Mouse (Mus musculus) adrenal gland, postnatal 36 days (tissue): ENCODE results near the gene 9530068E07Rik. TPM values are rescaled to one million over a fixed set of nuclear protein-coding genes. Genes with fewer than 3 reads are reported as not detected.

Experiments
- DNase-seq, 2 experiments: peaks; one replicate each; pipeline ENCODE4 v3.0.0; 2021; ENCODE audit warnings: mixed read lengths in 1 of 2
- total RNA-seq, 2 experiments: library from RNA; stranded (reverse); gene quantifications; 2 replicates each; pipeline ENCODE4 v1.2.3; 2021

Gene 9530068E07Rik
- total RNA-seq, 2 experiments from 2014 or later, result 156 to 165 TPM

DNA sequence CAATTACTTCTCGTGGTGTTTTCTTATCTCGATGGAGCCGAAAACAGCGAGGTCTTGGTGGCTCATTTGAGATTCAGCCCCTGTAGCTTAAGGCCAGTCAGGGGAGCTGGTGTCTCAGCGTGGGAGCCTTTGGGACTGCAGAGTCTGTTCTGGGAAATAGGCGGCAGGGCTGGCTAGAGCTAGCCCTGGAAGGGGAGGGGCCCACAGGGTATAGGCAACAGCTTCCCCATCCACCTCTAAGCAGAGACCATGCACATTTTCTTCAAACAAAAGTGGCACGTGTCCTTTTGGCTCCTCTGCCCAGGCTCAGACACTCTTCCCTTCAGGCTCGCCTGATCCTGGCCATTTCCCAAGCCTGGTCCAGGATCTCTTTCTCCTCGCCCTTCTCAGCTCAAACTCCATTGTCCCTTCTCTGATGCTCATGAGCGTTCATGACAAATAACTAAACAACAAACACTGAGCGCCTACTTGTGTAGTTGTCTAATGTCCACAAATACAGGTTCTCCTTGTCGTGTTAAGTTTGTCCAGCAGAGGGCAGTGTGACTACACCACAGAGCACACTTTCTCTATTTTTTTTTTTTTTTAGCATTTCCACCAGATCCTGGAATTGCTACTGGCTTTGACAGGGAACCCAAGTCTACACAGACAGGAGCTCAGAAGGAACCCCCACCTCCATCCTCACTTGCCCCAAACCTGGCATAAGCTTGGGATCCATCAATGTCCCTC lies 25.0 kb downstream of the 9530068E07Rik start:
- peak; percentile 68 to 69 for DNase-seq

DNA sequence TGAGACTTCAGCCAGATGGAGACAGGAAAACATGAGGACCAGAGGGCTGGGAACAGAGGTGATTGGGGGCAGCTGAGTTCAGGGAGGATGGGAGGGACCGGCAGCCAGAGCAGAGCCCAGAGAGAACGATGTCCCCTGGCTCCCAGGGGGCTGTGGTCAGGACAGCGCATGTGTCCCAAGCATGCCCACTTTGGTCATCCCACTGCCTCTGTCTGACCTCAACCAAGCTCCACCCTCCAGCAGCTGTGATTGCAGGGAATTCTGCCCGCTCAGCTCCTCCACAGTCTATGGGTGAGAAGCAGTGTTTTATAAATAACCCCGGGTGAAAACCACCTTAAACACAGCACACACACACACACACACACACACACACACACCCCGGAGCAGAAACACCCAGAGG lies 33.2 kb downstream of the 9530068E07Rik start:
- DNase-seq, result no peak

DNA sequence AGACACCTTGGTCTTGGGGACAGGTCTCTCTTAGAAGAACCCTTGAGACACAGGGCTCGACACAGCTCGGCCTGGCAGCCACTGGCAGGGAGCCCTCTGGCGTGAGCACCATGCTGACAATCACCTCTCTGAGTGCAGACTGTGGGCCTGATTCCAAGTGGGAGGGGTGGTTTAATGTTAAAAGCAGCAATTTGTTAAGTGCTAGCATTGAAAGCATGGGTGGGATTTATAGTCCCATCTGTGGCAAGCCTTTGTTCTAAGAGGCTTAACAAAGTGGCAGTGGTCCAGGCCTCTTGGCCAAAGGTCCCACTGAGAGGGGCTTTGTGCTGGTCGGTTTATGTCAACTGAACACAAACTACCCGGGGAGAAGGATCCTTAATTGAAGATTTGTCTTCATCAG lies 35.4 kb downstream of the 9530068E07Rik start:
- DNase-seq, result peak; percentile 77 to 84

DNA sequence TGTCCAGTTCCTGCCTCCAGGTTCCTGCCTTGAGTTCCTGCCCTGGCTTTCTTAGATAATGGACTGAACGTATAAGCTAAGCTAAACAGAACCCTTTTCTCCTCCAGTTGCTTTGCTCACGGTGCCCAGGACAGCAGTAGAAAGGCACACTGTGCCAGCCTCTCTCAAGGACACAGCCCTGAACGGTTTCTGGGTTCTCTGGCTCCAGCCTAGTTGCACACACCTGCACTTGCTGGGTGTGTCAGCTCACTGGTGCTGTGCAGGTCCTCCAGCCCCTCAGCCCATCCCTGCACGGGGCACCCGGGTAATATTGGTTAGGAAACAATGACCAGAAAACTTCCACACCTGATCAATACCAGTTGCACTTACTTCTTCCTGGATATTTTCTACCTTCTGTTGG lies 35.9 kb downstream of the 9530068E07Rik start:
- peak; percentile 33 to 34 for DNase-seq

DNA sequence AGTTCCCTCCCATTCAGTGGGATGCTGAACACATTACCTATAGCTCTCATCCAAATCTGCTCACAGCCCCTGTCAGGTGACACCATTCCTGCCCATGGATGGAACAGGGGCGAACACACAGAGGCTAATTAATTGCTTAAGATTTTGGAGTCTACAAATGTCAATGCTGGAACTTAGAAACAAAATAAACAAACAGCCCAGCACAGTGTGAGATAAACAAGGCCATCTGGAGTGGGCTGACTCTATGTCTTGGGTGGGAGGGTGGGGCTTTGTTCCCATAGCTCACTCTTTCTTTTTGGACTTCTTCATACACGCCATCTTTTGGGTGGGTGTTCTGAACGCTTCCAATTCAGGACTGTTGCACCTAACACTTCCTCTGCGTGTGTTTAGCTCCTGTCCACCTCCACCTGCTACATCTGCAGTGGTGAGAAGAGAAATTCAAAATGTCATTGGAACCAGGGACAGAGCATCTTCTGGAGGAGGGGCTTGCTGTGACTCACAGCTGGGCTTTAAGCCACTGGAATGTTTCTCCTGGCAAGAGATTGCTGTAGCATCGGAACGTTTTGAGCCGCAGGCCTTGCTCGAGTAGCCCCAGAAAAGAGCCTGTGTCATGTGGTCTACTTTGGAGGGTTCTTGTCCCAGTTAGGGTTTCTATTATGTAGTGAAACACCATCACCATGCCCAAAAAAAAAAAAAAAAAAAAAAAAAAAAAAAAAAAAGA lies 37.0 kb downstream of the 9530068E07Rik start:
- DNase-seq, result peak; percentile 81 to 84

DNA sequence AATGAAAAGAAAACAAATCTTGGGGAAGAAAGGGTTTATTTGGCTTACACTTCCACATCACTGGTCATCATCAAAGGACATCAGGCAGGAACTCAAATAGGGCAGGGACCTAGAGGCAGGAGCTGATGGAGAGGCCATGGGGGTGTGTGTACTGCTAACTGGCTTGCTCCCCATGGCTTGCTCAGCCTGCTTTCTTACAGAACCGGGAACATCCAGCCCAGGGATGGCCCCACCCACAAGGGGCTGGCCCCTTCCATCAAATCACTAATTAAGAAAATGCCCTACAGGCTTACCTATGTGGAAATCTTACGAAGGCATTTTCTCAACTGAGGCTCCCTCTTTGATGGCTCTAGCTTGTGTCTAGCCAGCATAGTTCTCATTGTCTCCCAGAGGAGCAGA lies 37.6 kb downstream of the 9530068E07Rik start:
- DNase-seq, result no peak

DNA sequence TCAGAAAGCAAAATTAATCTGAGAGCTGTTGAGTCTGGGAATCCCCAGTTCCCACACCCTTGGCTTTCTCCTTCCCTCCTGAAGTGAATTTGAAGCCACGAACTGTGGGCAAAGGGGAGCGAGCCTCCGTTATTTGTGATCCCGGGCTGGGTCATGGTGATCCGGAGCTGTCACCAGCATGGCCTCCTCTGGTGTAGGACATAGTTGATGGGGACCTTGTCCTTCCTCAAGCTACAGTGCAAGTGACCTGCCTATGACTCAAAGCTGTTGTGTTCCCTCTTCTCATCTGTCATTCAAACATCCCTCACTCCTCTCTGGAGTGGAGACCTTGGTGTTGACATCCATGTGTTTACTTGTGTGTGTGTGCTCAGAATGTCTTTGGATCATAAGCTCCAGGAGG lies 39.2 kb downstream of the 9530068E07Rik start:
- DNase-seq, result peak; percentile 55 to 59

DNA sequence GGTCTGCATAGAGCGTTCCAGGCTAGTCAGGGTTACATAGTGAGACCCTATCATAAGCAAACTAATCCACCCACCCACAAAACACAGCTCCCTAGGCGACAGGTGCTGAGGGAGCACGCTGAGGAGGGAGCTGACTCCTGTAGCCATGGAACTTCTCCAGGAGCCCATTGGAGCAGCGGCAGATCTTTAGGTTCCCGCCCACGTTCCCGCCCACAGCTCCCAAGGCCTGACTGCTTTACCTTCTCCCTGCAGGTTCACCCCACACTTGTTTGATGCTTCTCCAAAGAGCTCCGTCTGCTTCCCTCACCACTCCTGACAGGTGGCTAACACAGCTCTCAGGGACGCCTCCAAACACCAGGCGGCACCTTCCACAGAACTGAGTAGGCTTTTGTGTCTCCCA lies 40.9 kb downstream of the 9530068E07Rik start:
- no peak for DNase-seq

DNA sequence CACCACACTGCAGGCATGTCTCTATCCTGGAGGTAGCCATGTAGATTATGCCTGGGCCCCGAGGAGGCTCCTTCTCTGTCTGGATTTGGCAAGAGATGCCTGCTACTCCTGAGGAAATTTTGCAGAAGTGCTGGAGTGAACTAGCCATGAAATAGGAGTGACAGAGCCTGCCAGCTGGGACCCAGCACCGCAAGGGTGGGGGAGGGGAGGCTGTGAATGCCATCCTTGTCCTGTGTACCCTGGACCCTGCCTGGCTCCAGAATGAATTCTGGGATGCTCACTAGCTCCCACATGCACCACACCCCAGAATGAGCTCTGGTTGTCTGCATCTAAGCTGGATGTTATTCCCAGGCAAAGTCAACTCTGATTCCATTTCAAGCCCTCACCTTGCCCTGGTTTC lies 44.9 kb downstream of the 9530068E07Rik start:
- no peak for DNase-seq

DNA sequence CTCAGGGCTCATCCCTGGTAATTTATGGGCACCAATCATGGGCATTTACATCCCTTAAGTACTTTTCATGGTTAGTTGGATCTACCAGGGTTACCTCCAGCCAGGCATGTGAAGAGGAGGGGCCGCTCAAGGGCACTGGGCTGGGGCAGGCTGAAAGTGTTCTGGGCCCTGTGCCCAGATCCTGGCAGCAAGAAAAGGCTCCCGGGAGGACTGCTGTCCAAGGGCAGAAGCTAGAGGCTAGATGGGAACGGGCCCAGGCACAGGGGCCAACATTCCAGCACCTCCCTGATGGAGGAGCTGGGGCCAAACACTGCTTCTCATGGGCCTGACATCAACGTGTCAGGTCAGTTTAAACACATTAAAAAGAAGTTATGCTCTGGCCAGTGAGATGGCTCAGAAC lies 51.0 kb downstream of the 9530068E07Rik start:
- DNase-seq, result peak; percentile 91

DNA sequence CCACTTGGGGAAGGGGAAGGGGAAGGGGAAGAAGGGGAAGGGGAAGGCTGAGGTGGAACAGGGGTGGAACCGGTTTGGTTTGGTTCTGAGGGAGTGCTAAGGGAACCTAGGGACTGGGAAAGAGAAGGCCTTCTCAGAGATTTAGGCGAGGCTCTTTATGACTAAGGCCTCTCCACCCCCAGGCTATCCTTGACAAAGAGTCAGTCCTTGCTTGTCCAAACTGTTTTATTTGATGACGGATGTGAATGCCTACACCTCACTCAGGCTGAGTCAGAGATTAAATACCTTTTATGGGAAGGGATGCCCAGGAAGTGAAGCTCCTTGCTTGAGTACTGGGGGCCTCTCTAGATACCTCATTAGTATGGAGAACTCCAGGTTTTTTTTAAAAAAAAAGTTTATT lies 52.8 kb downstream of the 9530068E07Rik start:
- peak; percentile 61 to 68 for DNase-seq

DNA sequence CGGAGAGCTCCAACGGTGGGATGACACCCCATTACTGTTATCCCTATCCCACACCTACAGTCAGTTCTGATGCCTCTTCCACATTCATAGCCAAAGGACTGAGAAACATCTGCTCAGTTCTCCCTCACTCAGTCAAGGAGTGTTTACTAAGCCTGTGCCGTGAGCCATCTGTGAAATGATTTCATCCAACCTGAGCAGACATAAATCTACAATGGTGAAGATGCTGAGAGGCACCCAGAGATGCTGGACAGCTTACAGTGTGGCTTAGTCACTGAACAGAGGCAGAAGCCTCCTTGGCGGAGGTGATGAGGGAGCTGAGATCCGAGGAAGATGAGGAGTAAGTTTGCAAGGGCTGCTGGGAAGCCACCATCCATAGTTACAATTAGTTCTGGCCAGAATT lies 62.1 kb downstream of the 9530068E07Rik start:
- no peak for DNase-seq

Other genes starting within 250 kb of the 9530068E07Rik start
- gene Olfr1371, start 182.4 kb upstream of the 9530068E07Rik start, total RNA-seq, result not detected
- gene Skp1a, start 164.4 kb upstream of the 9530068E07Rik start, total RNA-seq, result 100 to 1,000 TPM; 529 to 536 TPM
- 10 to 100 TPM; 36.8 to 50.1 TPM for gene Tcf7, start 113.4 kb upstream of the 9530068E07Rik start, total RNA-seq
- gene Vdac1, start 35.6 kb upstream of the 9530068E07Rik start, total RNA-seq, result 100 to 1,000 TPM; 433 to 439 TPM